Mouse (Mus musculus) bone marrow macrophage, adult 2 months (primary cell): Measurements from ENCODE around the gene Fgd2.

Experiments
- CTCF ChIP-seq: IDR thresholded peaks from 2 replicates; pipeline ENCODE4 v1.5.1; 2012; ENCODE audit warnings: low read depth, mild to moderate bottlenecking, low read length, moderate library complexity
- POLR2A ChIP-seq: IDR thresholded peaks from 2 replicates; pipeline ENCODE4 v1.6.1; 2012; ENCODE audit warnings: mild to moderate bottlenecking, low read depth, low read length, borderline replicate concordance

DNA sequence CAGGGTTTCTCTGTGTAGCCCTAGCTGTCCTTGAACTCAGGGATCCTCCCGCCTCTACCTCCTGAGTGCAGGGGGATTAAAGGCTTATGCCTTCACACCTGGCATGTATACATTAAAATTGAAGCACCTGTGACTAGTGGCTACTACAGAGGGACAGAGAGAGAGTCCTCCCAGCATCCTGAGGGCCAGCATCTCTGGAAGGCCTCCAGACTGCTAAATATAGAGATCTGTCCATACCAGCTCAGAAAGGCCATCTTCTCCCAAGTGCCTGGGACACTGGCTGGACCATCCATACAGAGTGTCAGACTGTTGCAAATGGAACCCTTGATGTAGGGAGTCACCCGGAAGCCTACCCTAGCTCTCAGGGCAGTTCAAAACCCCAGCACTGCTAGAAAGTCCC is 63.3 kb downstream of the Fgd2 start:
- TF ChIP-seq CTCF, result no peak
- TF ChIP-seq POLR2A, result no peak
